Mouse (Mus musculus) heart, adult 2 months (tissue): Measurements from ENCODE around the gene Ndufs1.

Experiments used
- CTCF ChIP-seq: fragments of 200-600 bp; IDR thresholded peaks from 2 replicates; pipeline ENCODE4 v1.8.1; 2022; ENCODE audit warnings: antibody characterized with exemption, mild to moderate bottlenecking, moderate library complexity
- EP300 ChIP-seq: fragments of 200-500 bp; IDR thresholded peaks from 2 replicates; pipeline ENCODE4 v1.6.1; 2011; ENCODE audit warnings: low read depth, low read length, control low read depth; ENCODE audit not compliant: insufficient read depth
- POLR2A ChIP-seq: fragments of 200-500 bp; IDR thresholded peaks from 2 replicates; pipeline ENCODE4 v1.6.1; 2011; ENCODE audit warnings: mild to moderate bottlenecking, low read depth, low read length, control low read depth; ENCODE audit not compliant: insufficient read depth

DNA sequence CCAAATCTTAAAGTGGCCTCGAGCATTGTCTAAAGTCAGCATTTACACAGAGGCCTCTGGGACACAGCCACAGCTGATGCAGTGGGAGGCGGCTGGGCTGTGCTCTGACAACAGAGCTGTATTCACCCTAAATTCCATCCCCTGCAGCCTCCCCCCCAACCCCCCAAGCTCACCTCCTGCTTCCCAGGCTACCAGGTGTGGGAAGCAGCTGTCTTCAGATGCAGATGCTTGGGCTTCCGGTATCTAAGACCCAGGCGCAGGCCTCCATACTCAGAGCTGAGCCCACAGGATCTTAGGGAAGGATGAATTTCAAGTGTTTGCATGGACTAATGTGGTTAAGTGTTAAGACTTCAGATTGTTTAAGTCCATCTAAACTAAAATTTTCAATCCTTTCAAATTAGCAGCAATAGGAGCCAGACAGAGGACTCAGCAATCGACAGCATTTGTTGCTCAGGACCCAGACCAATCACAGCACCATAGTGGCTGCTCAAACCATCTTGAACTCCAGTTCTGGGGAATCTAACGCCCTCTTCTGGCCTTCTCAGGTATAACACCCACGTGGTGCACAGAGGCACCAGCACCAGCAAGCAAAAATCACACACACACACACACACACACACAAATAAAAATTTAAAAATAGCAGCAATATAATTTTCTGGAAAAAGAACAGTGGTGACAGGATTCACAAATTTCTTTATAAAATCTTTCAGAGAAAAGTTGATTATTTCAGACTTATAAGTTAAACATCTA is 65.9 kb downstream of the Ndufs1 start:
- peak; percentile 51 for TF ChIP-seq CTCF
- TF ChIP-seq POLR2A: no peak
- TF ChIP-seq EP300: no peak
